Mouse (Mus musculus) CH12.LX (cell line): ENCODE data around the gene Hivep2. TPM values are rescaled to one million over a fixed set of nuclear protein-coding genes. Genes with fewer than 3 reads are reported as not detected.

Experiments used
- DNase-seq: peaks from one replicate; pipeline ENCODE4 v3.0.0-alpha.2; 2013; ENCODE audit errors: extremely low read depth
- H3K27ac ChIP-seq: 2 replicates; pipeline ENCODE4 v1.5.1; 2012; ENCODE audit warnings: low read depth, mild to moderate bottlenecking, control low read depth, moderate library complexity; ENCODE audit not compliant: insufficient read depth
- H3K27me3 ChIP-seq: replicated peaks from 2 replicates; pipeline ENCODE3; 2012; ENCODE audit warnings: inconsistent platforms
- H3K36me3 ChIP-seq, 2 experiments: replicated peaks in 1 of 2; 2 replicates each; pipeline versions ENCODE3 to v1.6.1; 2012; ENCODE audit warnings: inconsistent platforms in 1 of 2, low read length in 1 of 2, mild to moderate bottlenecking in 1 of 2, mixed read lengths in 1 of 2, moderate library complexity in 1 of 2; ENCODE audit not compliant: control insufficient read depth in 1 of 2, insufficient read depth in 1 of 2
- H3K4me1 ChIP-seq, 2 experiments: 2 replicates each; pipeline ENCODE4 v1.6.1; 2012; ENCODE audit warnings: inconsistent platforms in 1 of 2, moderate library complexity in 1 of 2; ENCODE audit not compliant: insufficient read depth in 2 of 2, control insufficient read depth in 1 of 2
- H3K4me2 ChIP-seq: 2 replicates; pipeline ENCODE4 v1.6.1; 2012; ENCODE audit warnings: low read depth, mild to moderate bottlenecking, control low read depth; ENCODE audit not compliant: poor library complexity, insufficient read depth, severe bottlenecking
- H3K4me3 ChIP-seq, 3 experiments: fragments of 150-350 bp in 1 of 3; sonication (generic) in 1 of 3; replicated peaks in 1 of 3; 2 replicates each; pipeline versions ENCODE3 to v1.5.1; 2011 to 2012; ENCODE audit warnings: low read depth in 2 of 3, low read length in 2 of 3, mild to moderate bottlenecking in 2 of 3, moderate library complexity in 2 of 3, control low read depth in 1 of 3, improper control_type of control experiment in 1 of 3, inconsistent platforms in 1 of 3, mixed read lengths in 1 of 3; ENCODE audit not compliant: poor library complexity in 1 of 3
- H3K79me2 ChIP-seq: replicated peaks from 2 replicates; pipeline ENCODE4 v1.6.1; 2012; ENCODE audit warnings: mild to moderate bottlenecking, moderate library complexity; ENCODE audit not compliant: control insufficient read depth, poor library complexity, insufficient read depth, severe bottlenecking; ENCODE audit errors: extremely low read depth
- H3K9ac ChIP-seq: 2 replicates; pipeline ENCODE4 v1.6.1; 2012; ENCODE audit warnings: low read depth, mild to moderate bottlenecking, control low read depth, moderate library complexity; ENCODE audit not compliant: insufficient read depth
- H3K9me3 ChIP-seq: replicated peaks from 2 replicates; pipeline ENCODE3; 2012; ENCODE audit warnings: low read length, inconsistent platforms, mixed read lengths
- BHLHE40 ChIP-seq: IDR thresholded peaks from 2 replicates; pipeline ENCODE4 v1.6.1; 2011; ENCODE audit warnings: mild to moderate bottlenecking, low read depth, low read length, improper control_type of control experiment
- CHD1 ChIP-seq: IDR thresholded peaks from 2 replicates; pipeline ENCODE4 v1.6.1; 2012; ENCODE audit warnings: low read depth, low read length, improper control_type of control experiment, inconsistent platforms
- CHD2 ChIP-seq: IDR thresholded peaks from 2 replicates; pipeline ENCODE4 v1.6.1; 2011; ENCODE audit warnings: low read length, improper control_type of control experiment
- CTCF ChIP-seq, 2 experiments: IDR thresholded peaks in 1 of 2; conservative IDR thresholded peaks in 1 of 2; 2 replicates each; pipeline ENCODE4 v1.5.1; 2011 to 2012; ENCODE audit warnings: low read depth in 2 of 2, low read length in 2 of 2, improper control_type of control experiment in 1 of 2, inconsistent platforms in 1 of 2, mild to moderate bottlenecking in 1 of 2, moderate library complexity in 1 of 2
- E2F4 ChIP-seq: IDR thresholded peaks from 2 replicates; pipeline ENCODE4 v1.6.1; 2011; ENCODE audit warnings: low read depth, low read length, improper control_type of control experiment; ENCODE audit not compliant: insufficient replicate concordance
- ELF1 ChIP-seq: IDR thresholded peaks from 2 replicates; pipeline ENCODE4 v1.6.1; 2014; ENCODE audit warnings: low read depth, mild to moderate bottlenecking, inconsistent platforms, low read length, improper control_type of control experiment
- EP300 ChIP-seq: IDR thresholded peaks from 2 replicates; pipeline ENCODE4 v1.6.1; 2011; ENCODE audit warnings: low read length, improper control_type of control experiment
- ETS1 ChIP-seq: conservative IDR thresholded peaks from 2 replicates; pipeline ENCODE4 v1.6.1; 2012; ENCODE audit warnings: low read depth, mild to moderate bottlenecking, inconsistent platforms, low read length, improper control_type of control experiment, moderate library complexity
- GABPA ChIP-seq: IDR thresholded peaks from 2 replicates; pipeline ENCODE4 v1.6.1; 2012; ENCODE audit warnings: low read depth, low read length, improper control_type of control experiment, inconsistent platforms; ENCODE audit not compliant: insufficient replicate concordance
- HCFC1 ChIP-seq: IDR thresholded peaks from 2 replicates; pipeline ENCODE4 v1.6.1; 2012; ENCODE audit warnings: low read depth, mild to moderate bottlenecking, inconsistent platforms, low read length, improper control_type of control experiment
- IRF4 ChIP-seq: IDR thresholded peaks from 2 replicates; pipeline ENCODE4 v1.6.1; 2014; ENCODE audit warnings: low read depth, mild to moderate bottlenecking, inconsistent platforms, low read length, improper control_type of control experiment
- JUN ChIP-seq: IDR thresholded peaks from 2 replicates; pipeline ENCODE4 v1.6.1; 2011; ENCODE audit warnings: low read depth, mild to moderate bottlenecking, low read length, improper control_type of control experiment, moderate library complexity; ENCODE audit not compliant: insufficient read depth
- JUND ChIP-seq: conservative IDR thresholded peaks from 2 replicates; pipeline ENCODE4 v1.6.1; 2011; ENCODE audit warnings: low read depth, low read length, improper control_type of control experiment
- KAT2A ChIP-seq: IDR thresholded peaks from 2 replicates; pipeline ENCODE4 v1.6.1; 2012; ENCODE audit warnings: low read length, improper control_type of control experiment, inconsistent platforms; ENCODE audit not compliant: insufficient replicate concordance
- MAFK ChIP-seq: IDR thresholded peaks from 2 replicates; pipeline ENCODE4 v1.6.1; 2011; ENCODE audit warnings: low read length, improper control_type of control experiment; ENCODE audit not compliant: insufficient replicate concordance
- MAX ChIP-seq: IDR thresholded peaks from 2 replicates; pipeline ENCODE4 v1.6.1; 2011; ENCODE audit warnings: low read length, improper control_type of control experiment
- MAZ ChIP-seq: IDR thresholded peaks from 2 replicates; pipeline ENCODE4 v1.6.1; 2012; ENCODE audit warnings: low read depth, mild to moderate bottlenecking, inconsistent platforms, low read length, improper control_type of control experiment, moderate library complexity
- MEF2A ChIP-seq: IDR thresholded peaks from 2 replicates; pipeline ENCODE4 v1.6.1; 2014; ENCODE audit warnings: low read depth, mild to moderate bottlenecking, inconsistent platforms, low read length, improper control_type of control experiment, borderline replicate concordance
- MXI1 ChIP-seq: IDR thresholded peaks from 2 replicates; pipeline ENCODE4 v1.6.1; 2011; ENCODE audit warnings: mild to moderate bottlenecking, low read depth, low read length, improper control_type of control experiment
- MYC ChIP-seq: IDR thresholded peaks from 2 replicates; pipeline ENCODE4 v1.6.1; 2011; ENCODE audit warnings: low read depth, mild to moderate bottlenecking, improper control_type of control experiment, low read length
- NELFE ChIP-seq: IDR thresholded peaks from 2 replicates; pipeline ENCODE4 v1.6.1; 2011; ENCODE audit warnings: low read depth, low read length, improper control_type of control experiment
- NRF1 ChIP-seq: IDR thresholded peaks from 2 replicates; pipeline ENCODE4 v1.6.1; 2014; ENCODE audit warnings: low read depth, mild to moderate bottlenecking, inconsistent platforms, low read length, improper control_type of control experiment, moderate library complexity
- PAX5 ChIP-seq: IDR thresholded peaks from 2 replicates; pipeline ENCODE4 v1.6.1; 2012; ENCODE audit warnings: low read length, inconsistent platforms, mixed read lengths
- POLR2A ChIP-seq: IDR thresholded peaks from 2 replicates; pipeline ENCODE4 v1.6.1; 2011; ENCODE audit warnings: low read depth, mild to moderate bottlenecking, improper control_type of control experiment, low read length
- POLR2AphosphoS2 ChIP-seq: IDR thresholded peaks from 2 replicates; pipeline ENCODE4 v1.6.1; 2011; ENCODE audit warnings: low read depth, low read length, improper control_type of control experiment
- RAD21 ChIP-seq: IDR thresholded peaks from 2 replicates; pipeline ENCODE4 v1.6.1; 2011; ENCODE audit warnings: low read depth, mild to moderate bottlenecking, low read length, improper control_type of control experiment, moderate library complexity
- RCOR1 ChIP-seq: conservative IDR thresholded peaks from 2 replicates; pipeline ENCODE4 v1.6.1; 2012; ENCODE audit warnings: low read depth, mild to moderate bottlenecking, inconsistent platforms, low read length, improper control_type of control experiment
- SIN3A ChIP-seq: IDR thresholded peaks from 2 replicates; pipeline ENCODE4 v1.6.1; 2012; ENCODE audit warnings: low read length, improper control_type of control experiment, inconsistent platforms
- SMC3 ChIP-seq: IDR thresholded peaks from 2 replicates; pipeline ENCODE4 v1.6.1; 2011; ENCODE audit warnings: low read depth, low read length, improper control_type of control experiment
- TBP ChIP-seq: conservative IDR thresholded peaks from 2 replicates; pipeline ENCODE4 v1.6.1; 2011; ENCODE audit warnings: low read depth, low read length, improper control_type of control experiment
- TCF12 ChIP-seq: IDR thresholded peaks from 2 replicates; pipeline ENCODE4 v1.6.1; 2014; ENCODE audit warnings: low read depth, mild to moderate bottlenecking, inconsistent platforms, low read length, improper control_type of control experiment
- UBTF ChIP-seq: IDR thresholded peaks from 2 replicates; pipeline ENCODE4 v1.6.1; 2012; ENCODE audit warnings: low read depth, mild to moderate bottlenecking, inconsistent platforms, low read length, improper control_type of control experiment, moderate library complexity
- USF1 ChIP-seq: IDR thresholded peaks from 2 replicates; pipeline ENCODE4 v1.6.1; 2014; ENCODE audit warnings: low read depth, mild to moderate bottlenecking, inconsistent platforms, low read length, improper control_type of control experiment
- USF2 ChIP-seq: conservative IDR thresholded peaks from 2 replicates; pipeline ENCODE4 v1.6.1; 2011; ENCODE audit warnings: low read depth, low read length, improper control_type of control experiment
- ZC3H11A ChIP-seq: IDR thresholded peaks from 2 replicates; pipeline ENCODE4 v1.6.1; 2012; ENCODE audit warnings: low read depth, mild to moderate bottlenecking, inconsistent platforms, low read length, improper control_type of control experiment
- ZKSCAN1 ChIP-seq: IDR thresholded peaks from 2 replicates; pipeline ENCODE4 v1.6.1; 2012; ENCODE audit warnings: low read depth, inconsistent platforms, low read length, improper control_type of control experiment, borderline replicate concordance
- ZMIZ1 ChIP-seq: IDR thresholded peaks from 2 replicates; pipeline ENCODE4 v1.6.1; 2012; ENCODE audit warnings: low read depth, mild to moderate bottlenecking, inconsistent platforms, low read length, improper control_type of control experiment
- ZNF384 ChIP-seq: IDR thresholded peaks from 2 replicates; pipeline ENCODE4 v1.6.1; 2012; ENCODE audit warnings: low read depth, low read length, improper control_type of control experiment, inconsistent platforms
- dilution Hi-C: fragments of 300-500 bp; cut with MboI; formaldehyde crosslinking; loops from 2 replicates; pipeline ENCODE4 v1.14.3; 2020; ENCODE audit warnings: low sequenced_read_pairs; ENCODE audit not compliant: extremely low pct_unique_long_range_greater_than_20kb, extremely low pct_ligation_motif_present
- in situ Hi-C: fragments of 300-500 bp; cut with MboI; formaldehyde crosslinking; loops from 3 replicates; pipeline ENCODE4 v1.14.3; 2019; ENCODE audit warnings: low sequenced_read_pairs, low pct_ligation_motif_present, low pct_unique_long_range_greater_than_20kb, mixed read lengths
- polyA plus RNA-seq: library from polyadenylated mRNA; unstranded; fragments of >175 nt; gene quantifications from 2 replicates; pipeline ENCODE4 v1.2.1, GENCODE M21; 2012; ENCODE audit warnings: low read depth; ENCODE audit not compliant: insufficient read length
- total RNA-seq, 2 experiments: library from RNA; depleted of rRNA; stranded (reverse); fragments of 300-350 nt in 1 of 2; fragments of >200 nt in 1 of 2; gene quantifications; 2 replicates each; pipeline ENCODE4 v1.2.3; 2012 to 2014

Hivep2 gene
- total and polyA plus RNA-seq, 3 experiments = 0.59 to 2.7 (median 1.4) TPM

DNA sequence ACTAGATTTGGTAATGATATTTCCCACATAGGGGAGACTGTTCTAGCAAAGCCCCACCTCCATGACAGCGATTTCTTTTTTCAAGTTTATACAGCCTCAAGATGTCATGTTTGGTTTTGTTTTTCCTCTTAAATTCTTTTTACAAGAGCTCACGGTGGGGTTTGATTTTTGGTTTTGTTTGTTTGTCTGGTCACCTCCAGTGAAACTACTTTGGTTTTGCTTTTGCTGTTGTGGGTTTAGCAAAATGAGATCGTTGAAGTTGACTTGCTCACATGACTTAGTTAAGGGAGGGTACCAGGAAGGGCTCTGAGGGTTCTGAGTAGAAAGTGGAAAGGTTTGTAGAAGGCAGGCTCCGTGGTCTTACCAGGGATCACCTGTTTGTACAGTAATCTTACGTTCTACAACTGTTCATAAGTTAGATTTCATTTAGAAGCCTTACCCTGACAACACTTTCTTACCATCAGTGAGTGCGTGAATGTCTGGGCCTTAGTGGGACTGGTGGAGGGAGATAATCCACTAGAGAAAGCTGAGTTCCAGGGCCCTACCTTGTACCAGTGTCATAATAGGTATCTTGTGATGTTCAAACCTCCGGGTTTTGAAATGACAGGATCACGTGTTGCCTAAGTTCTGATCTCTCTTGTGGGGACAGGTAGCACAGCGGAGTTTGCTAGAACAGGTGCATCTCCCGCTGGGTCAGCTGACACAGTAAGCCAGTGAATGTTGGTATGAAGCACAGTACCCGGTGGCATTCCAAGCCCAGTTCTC lies 92.1 kb downstream of the Hivep2 start:
- Histone ChIP-seq H3K4me3 (peak overlapping the region in 1 of 3 experiments; percentile 1), H3K9ac (peak overlapping the region; percentile 21), H3K4me2 (peak overlapping the region; percentile 78), H3K79me2 (no peaks in the 10 kb centered on the region), H3K36me3 (no peaks in the 10 kb centered on the region), H3K27me3 (no peaks in the 10 kb centered on the region), H3K27ac (peak overlapping the region; percentile 88; the same call in 1 of the 2 replicates), H3K9me3 (no peaks in the 10 kb centered on the region), H3K4me1 (peaks cover 29 to 61% of the 10 kb centered on the region in 2 experiments)
- TF ChIP-seq IRF4 (no peak; the same call in 1 of the 2 replicates), MAZ (no peak), MAFK (0 out of 2 replicates have a peak, but pooled peaks have one; percentile 37), E2F4 (no peak), ZKSCAN1 (no peak), ELF1 (peak; percentile 52), MXI1 (no peak), SIN3A (peak; percentile 35; the same call in 1 of the 2 replicates), POLR2A (no peak), ZNF384 (no peak; the same call in 1 of the 2 replicates), NELFE (no peak), ZC3H11A (no peak), JUND (no peak), RAD21 (no peak), MYC (no peak), ETS1 (peak; percentile 64), JUN (0 out of 2 replicates have a peak, but pooled peaks have one; percentile 16), USF1 (peak; percentile 36; the same call in 1 of the 2 replicates), RCOR1 (no peak; the same call in 1 of the 2 replicates), TCF12 (no peak), CHD2 (peak; percentile 30; the same call in 1 of the 2 replicates), NRF1 (no peak), HCFC1 (no peak; the same call in 1 of the 2 replicates), CTCF (conservative IDR thresholded peaks at IDR 0.05 in 1 of 2, IDR thresholded peaks at IDR 0.05 in 1 of 2; ENCODE audit: low read depth in 2 of 2, low read length in 2 of 2) (no peak), USF2 (no peak), ZMIZ1 (no peak), PAX5 (no peak), KAT2A (no peak), MEF2A (no peak), POLR2AphosphoS2 (no peak), UBTF (no peak), EP300 (peak; percentile 50; the same call in 1 of the 2 replicates), MAX (peak; percentile 35; the same call in 1 of the 2 replicates), CHD1 (no peak; the same call in 1 of the 2 replicates), SMC3 (no peak), BHLHE40 (peak; percentile 89), GABPA (no peak), TBP (no peak)
- no peak for DNase-seq
- dilution Hi-C loops (no loop called here), in situ Hi-C loops (no loop called here)
